Mouse (Mus musculus) A20 (cell line): ENCODE results near the gene Pars2.

Source experiments
- DNase-seq: peaks from one replicate; pipeline ENCODE4 v3.0.0-alpha.2; 2011; ENCODE audit warnings: low read depth, low spot score

Pars2 gene

GRCm38 (mm10) chr4:106650833-106651527, at the start of gene Pars2:
Gene Pars2, plus strand, starts transcription at chr4:106651069.
- peak; percentile 96 for DNase-seq

- DNase-seq = no peak
These were observed 44.0 kb upstream of the Pars2 start for GRCm38 (mm10) chr4:106606639-106607554.

GRCm38 (mm10) chr4:106607905-106608304, 43.0 kb upstream of the Pars2 start:
- DNase-seq = no peak

DNA sequence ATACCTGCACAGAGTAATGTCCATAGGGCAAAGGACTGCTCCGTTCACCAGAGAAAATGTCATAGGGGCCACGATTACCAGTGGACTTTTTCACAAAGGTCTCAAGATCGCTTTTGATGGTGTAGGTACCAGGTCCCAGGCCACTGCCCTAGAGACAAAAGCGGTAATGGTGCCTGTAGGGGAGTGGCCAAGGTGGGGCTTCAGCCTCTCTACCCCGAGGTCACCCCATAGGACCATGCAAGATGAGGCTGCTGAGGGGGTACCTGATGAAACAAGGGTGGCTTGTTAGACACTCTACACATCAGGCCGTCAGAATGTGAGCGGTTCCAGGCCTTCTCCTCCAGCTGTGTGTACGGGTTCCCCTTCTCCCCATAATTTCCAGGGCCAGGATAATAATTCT, 37.8 kb upstream of the Pars2 start:
- DNase-seq = no peak

GRCm38 (mm10) chr4:106613560-106613959, 37.3 kb upstream of the Pars2 start:
- no peak for DNase-seq

GRCm38 (mm10) chr4:106614180-106614797, 36.6 kb upstream of the Pars2 start:
- peak; percentile 70 for DNase-seq

GRCm38 (mm10) chr4:106614881-106615280, 36.0 kb upstream of the Pars2 start:
- no peak for DNase-seq

- DNase-seq = no peak
These were observed 35.2 kb upstream of the Pars2 start for GRCm38 (mm10) chr4:106615637-106616036.

GRCm38 (mm10) chr4:106617056-106617455, 33.8 kb upstream of the Pars2 start, which contains the start of gene Lexm:
Gene Lexm, minus strand, starts transcription at chr4:106617241.
- no peak for DNase-seq

GRCm38 (mm10) chr4:106618898-106619297, 32.0 kb upstream of the Pars2 start:
- no peak for DNase-seq

GRCm38 (mm10) chr4:106621428-106621827, 29.4 kb upstream of the Pars2 start:
- no peak for DNase-seq

DNA sequence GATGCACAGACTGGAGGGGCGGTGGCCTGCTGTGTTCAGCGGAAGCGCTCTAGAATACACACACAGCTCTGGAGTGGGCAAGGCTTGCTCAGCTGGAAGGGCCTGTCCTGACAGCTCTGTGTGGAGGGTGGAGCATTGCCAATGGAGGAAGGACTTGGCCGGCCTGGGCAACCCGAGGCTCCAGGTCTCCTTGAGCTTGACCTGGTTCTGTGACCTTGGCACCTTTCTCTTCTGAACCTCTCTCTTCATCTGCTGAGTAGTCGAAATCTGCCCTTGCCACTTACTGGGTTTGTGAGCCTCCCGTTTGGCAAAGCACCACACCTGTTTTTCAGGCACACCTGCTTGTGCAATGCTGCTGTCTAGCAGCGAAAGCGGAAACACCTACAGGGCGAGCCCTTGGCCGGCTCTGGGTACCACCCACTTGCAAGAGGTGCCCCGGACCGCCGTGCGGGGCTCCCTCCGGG, 28.8 kb upstream of the Pars2 start, which contains the start of gene Ttc22:
Gene Ttc22, plus strand, starts transcription at position 403 of the 464 bp plus-strand sequence.
- no peak for DNase-seq

GRCm38 (mm10) chr4:106622712-106623111, 28.2 kb upstream of the Pars2 start:
- DNase-seq = no peak

DNA sequence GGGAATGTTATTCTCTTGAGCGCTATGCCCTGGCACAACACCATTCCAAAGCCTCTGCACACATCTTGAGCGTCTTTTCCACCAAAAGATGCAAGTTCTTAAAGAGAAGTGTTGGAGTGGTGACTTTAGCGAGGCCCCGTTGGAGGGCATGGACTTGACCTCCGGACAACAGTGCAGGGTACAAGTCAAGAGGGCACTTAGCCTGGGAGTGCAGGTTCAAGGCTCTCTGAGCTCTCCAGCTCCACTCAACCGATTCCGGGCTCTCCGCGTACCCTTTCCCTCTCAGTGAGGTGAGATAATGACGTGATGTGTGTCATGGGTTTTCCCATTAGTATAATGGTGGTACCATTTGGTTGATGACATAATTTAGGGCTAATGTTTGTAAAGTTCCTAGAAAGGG, 26.6 kb upstream of the Pars2 start:
- no peak for DNase-seq

GRCm38 (mm10) chr4:106627809-106628208, 23.1 kb upstream of the Pars2 start:
- no peak for DNase-seq

DNA sequence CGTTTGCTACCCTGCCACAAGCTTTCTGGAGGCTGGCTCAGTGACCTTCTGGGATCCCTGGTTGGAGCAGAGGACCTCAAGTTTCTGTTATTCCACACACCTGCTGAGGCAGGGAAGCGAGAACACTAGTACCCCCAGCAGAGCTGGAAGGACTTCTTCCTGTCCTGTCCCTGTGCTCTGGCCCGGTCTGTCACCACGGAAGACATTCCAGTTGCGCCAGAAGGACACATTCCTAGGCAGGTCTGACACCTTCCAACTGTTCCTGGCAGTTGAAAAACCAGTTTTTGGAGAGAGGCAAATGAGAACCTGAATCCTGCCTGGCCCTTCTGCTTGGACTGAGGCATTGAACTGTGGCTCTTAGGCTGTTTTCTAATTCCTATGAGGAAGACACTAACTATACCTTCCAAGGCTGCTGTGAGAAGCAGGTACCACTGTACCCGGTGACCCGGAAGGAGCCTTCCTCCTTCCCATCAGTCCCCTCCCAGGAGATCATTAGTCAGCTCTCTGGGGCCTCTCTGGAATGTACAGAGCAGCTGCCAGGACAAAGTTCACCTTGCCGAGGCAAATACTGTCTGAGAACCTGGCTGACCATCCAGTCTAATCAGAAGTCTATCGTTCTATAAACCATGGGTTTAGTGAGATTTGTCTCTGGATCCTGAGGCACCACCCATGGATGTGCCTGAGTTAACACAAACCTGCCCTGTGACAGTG, 22.1 kb upstream of the Pars2 start:
- DNase-seq = no peak

- no peak for DNase-seq
These were observed 21.5 kb upstream of the Pars2 start for GRCm38 (mm10) chr4:106629374-106629773.

DNA sequence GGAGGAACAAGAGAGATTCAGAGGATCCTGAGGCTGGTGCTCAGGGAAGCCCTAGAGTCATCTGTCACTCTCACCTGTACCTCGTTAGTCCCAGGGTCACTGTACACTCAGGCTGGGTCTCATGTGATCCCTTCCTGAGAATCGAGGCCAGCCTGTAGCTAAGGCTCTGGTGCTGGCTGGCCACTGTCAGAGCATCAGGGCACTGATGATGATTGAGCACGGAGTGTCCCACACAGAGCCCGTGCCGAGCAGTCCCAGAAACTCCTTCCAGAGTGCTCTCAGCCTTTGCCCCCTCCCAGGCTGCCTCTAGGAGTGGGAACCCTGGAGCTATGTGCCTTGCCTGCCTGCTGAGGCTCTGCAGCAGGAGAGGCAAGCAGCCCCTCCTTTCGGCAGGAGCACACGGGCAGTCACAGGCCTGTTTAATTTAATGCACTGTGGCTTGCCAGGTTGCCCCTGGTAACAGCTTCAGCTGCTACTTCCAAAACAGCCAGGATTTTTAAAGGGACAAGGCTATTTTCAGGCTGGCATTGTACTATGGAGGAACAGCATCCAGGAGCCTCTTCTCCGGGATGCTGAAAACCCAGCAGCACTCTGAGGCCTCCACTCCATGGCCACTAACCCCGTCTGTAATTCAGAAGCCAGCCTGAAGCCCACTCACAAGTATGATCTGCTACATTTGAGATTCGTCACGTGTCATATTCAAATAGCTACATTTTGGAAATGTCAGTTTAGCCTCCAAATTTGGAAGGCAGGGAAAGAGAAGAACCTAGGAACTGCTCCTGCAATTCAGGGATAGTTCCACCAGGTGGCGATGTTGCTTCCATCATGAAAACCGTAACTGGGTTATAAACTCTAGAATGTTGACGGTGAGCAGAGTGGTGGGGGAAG, 20.3 kb upstream of the Pars2 start:
- DNase-seq = peak; percentile 54

DNA sequence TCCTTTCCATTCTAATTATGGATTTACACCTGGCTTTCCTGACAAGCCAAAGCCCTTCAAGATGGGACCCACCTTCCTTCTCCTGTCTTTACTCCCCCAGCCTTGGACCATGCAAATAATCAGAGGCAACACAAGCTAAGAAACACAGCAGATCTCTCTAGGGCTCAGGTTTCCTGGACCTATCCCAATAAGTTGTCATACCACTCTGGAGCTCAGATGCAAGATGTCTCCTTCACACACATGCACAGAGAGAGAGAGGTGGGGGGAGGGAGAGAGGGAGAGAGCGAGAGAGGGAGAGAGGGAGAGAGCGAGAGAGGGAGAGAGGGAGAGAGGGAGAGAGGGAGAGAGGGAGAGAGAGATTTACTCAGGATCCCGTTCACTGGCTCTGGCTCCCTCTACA, 18.6 kb upstream of the Pars2 start:
- DNase-seq = no peak
